Mouse (Mus musculus): ENCODE data around the gene Abcc8. TPM values are rescaled to one million over a fixed set of nuclear protein-coding genes. Genes with fewer than 3 reads are reported as not detected.

Gene Abcc8
- polyA plus RNA-seq, 1 experiment from 2014 or later: 1.7 TPM

DNA sequence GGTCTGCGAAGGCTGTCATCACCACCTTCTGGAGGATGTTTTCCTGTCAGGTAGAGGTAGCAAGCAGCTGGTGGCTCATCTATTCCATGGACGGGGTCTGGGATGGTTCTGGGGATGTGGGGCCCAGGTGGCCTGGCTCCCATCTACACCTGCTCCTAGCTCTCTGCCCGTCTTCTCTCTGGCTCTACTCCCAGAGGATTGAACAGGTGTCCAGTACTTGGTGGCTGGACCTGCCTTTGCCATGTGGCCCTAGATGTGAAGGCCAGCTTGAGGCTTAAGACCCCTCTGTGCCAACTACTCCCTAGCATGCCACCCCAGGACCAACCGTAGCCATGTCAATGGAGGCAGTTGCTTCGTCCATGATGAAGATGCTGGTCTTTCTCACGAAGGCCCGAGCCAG is 74.3 kb downstream of the Abcc8 start:
- Histone ChIP-seq H3K36me3 (no peaks in the 10 kb centered on the region), H3K4me1 (peaks cover 2% of the 10 kb centered on the region; the same call in 1 of the 2 replicates), H3K27ac (replicated peaks) (no peak overlapping the region), H3K27me3 (peaks cover 4% of the 10 kb centered on the region; the same call in 1 of the 2 replicates), H3K4me3 (replicated peaks) (no peak overlapping the region), H3K9me3 (replicated peaks) (no peaks in the 10 kb centered on the region), H3K4me2 (replicated peaks) (no peak overlapping the region), H3K9ac (no peak overlapping the region)
- WGBS: 81% methylated on average over 7 of the region's 7 CpGs
- no peak for ATAC-seq (ENCODE audit: insufficient number of reproducible peaks, low FRiP score, low TSS enrichment, low read depth)

GRCm38 (mm10) chr7:46104256-46104915 is 75.4 kb downstream of the Abcc8 start:
- ATAC-seq (ENCODE audit: insufficient number of reproducible peaks, low FRiP score, low TSS enrichment, low read depth): no peak
- H3K9ac ChIP-seq: no peak overlapping the region
- WGBS: 79% methylated on average over 27 of the region's 27 CpGs

DNA sequence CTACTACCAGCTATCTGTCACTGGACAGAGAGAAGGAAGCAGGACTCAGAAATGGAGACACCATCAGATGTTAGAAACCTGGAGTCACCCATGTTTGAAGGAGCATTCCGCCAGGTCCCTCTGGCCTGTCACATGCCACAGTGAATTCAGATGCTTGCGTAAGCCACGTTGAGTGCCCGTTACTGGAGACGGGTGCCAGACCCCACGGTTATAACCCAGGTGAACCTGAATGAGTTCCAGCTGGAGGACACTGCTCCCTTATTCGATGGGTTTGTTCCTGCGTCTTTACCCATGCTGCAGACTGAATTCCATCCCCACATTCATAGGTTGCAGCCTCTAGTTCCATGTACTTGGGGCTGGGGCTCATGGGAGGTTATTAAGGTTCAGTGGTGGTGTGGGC is 76.1 kb downstream of the Abcc8 start:
- peaks cover 6% of the 10 kb centered on the region for H3K4me1 ChIP-seq
- no peaks in the 10 kb centered on the region for H3K9me3 ChIP-seq (replicated peaks)
- H3K36me3 ChIP-seq: no peaks in the 10 kb centered on the region
- no peak for ATAC-seq (ENCODE audit: insufficient number of reproducible peaks, low FRiP score, low TSS enrichment, low read depth)
- 75% methylated on average over 8 of the region's 8 CpGs for WGBS
- no peak overlapping the region for H3K4me3 ChIP-seq (replicated peaks)
- no peak overlapping the region for H3K9ac ChIP-seq
- peaks cover 16% of the 10 kb centered on the region for H3K27me3 ChIP-seq
- no peak overlapping the region for H3K27ac ChIP-seq (replicated peaks)
- no peak overlapping the region for H3K4me2 ChIP-seq (replicated peaks)

More at GRCm38 (mm10) chr7:46104256-46104915, 75.4 kb downstream of the Abcc8 start:
- peaks cover 10% of the 10 kb centered on the region; the same call in 1 of the 2 replicates for H3K27me3 ChIP-seq
- H3K36me3 ChIP-seq: no peaks in the 10 kb centered on the region
- no peaks in the 10 kb centered on the region for H3K9me3 ChIP-seq (replicated peaks)
- no peak overlapping the region for H3K27ac ChIP-seq (replicated peaks)
- H3K4me1 ChIP-seq: peaks cover 6% of the 10 kb centered on the region
- no peak overlapping the region for H3K4me2 ChIP-seq (replicated peaks)
- H3K4me3 ChIP-seq (replicated peaks): no peak overlapping the region

DNA sequence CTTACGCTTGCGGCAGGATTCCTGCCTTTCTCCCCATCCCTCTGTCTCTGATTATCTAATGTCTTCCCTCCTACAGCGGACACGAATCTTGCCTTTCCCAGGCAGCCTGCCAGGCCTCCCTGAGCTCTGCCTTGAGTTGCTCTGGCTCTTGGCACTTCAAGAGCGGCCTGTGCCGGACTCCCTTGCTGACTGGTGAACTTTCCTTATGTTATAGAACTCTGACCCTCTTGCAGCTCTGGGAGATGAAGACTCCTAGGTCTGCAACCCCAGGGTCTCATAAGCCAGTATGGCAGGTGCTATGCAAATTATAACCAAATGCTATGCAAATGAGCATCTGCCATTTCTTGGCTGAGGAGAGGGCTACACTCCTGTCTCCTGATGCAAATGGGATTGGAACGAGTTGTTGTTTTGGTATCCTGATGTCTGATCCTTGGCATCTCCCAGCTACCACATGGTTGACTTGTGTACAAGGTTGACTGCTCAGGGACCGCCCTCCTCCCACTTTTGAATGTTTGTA is 76.7 kb downstream of the Abcc8 start:
- Histone ChIP-seq H3K4me2 (replicated peaks) (no peak overlapping the region), H3K27ac (replicated peaks) (no peak overlapping the region), H3K4me1 (peaks cover 6% of the 10 kb centered on the region), H3K4me3 (replicated peaks) (no peak overlapping the region), H3K36me3 (no peaks in the 10 kb centered on the region), H3K27me3 (peaks cover 17% of the 10 kb centered on the region), H3K9ac (no peak overlapping the region), H3K9me3 (replicated peaks) (no peaks in the 10 kb centered on the region)
- ATAC-seq (ENCODE audit: insufficient number of reproducible peaks, low FRiP score, low TSS enrichment, low read depth): no peak
- WGBS: 70% methylated on average over 8 of the region's 8 CpGs

- Histone ChIP-seq H3K4me1 (peaks cover 6% of the 10 kb centered on the region), H3K4me2 (replicated peaks) (peak within 1 kb of the TSS; percentile 91), H3K36me3 (no peaks in the 10 kb centered on the region), H3K27ac (replicated peaks) (no peak within 1 kb of the TSS), H3K9ac (peak within 1 kb of the TSS; percentile 31; the same call in 1 of the 2 replicates), H3K27me3 (peaks cover 21% of the 10 kb centered on the region), H3K4me3 (replicated peaks) (peak within 1 kb of the TSS; percentile 49), H3K9me3 (replicated peaks) (no peaks in the 10 kb centered on the region)
- WGBS: 2% methylated on average over 34 of the region's 34 CpGs
- ATAC-seq (ENCODE audit: insufficient number of reproducible peaks, low FRiP score, low TSS enrichment, low read depth): peak; percentile 65; the same call in 1 of the 2 replicates
Measured at GRCm38 (mm10) chr7:46100563-46100962, 79.3 kb downstream of the Abcc8 start, which contains the start of gene Kcnj11. Kcnj11 (minus strand) TSS chr7:46100764.

GRCm38 (mm10) chr7:46099682-46100081 is 80.2 kb downstream of the Abcc8 start:
- H3K4me1 ChIP-seq: peaks cover 6% of the 10 kb centered on the region
- H3K36me3 ChIP-seq: no peaks in the 10 kb centered on the region
- no peak overlapping the region for H3K27ac ChIP-seq (replicated peaks)
- no peak overlapping the region for H3K4me3 ChIP-seq (replicated peaks)
- H3K4me2 ChIP-seq (replicated peaks): peak overlapping the region; percentile 91; the same call in 1 of the 2 replicates
- H3K9ac ChIP-seq: no peak overlapping the region
- no peak for ATAC-seq (ENCODE audit: insufficient number of reproducible peaks, low FRiP score, low TSS enrichment, low read depth)
- H3K27me3 ChIP-seq: peaks cover 30% of the 10 kb centered on the region
- 81% methylated on average over 13 of the region's 13 CpGs for WGBS
- no peaks in the 10 kb centered on the region for H3K9me3 ChIP-seq (replicated peaks)

DNA sequence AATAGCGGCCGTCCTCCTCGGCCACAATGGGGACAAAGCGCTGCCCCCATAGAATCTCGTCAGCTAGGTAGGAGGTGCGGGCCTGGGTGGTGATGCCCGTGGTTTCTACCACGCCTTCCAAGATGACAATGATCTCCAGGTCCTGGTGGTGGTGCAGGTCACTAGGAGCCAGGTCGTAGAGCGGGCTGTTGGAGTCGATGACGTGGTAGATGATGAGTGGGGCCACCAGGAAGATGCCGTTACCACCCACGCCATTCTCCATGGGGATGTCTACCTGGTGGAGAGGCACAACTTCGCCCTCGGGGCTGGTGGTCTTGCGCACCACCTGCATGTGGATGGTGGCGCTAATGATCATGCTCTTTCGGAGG is 80.9 kb downstream of the Abcc8 start:
- ATAC-seq (ENCODE audit: insufficient number of reproducible peaks, low FRiP score, low TSS enrichment, low read depth): no peak
- Histone ChIP-seq H3K27ac (replicated peaks) (no peak overlapping the region), H3K9ac (no peak overlapping the region), H3K9me3 (replicated peaks) (no peaks in the 10 kb centered on the region), H3K4me3 (replicated peaks) (no peak overlapping the region), H3K4me2 (replicated peaks) (no peak overlapping the region), H3K27me3 (peaks cover 31% of the 10 kb centered on the region), H3K36me3 (no peaks in the 10 kb centered on the region), H3K4me1 (peaks cover 6% of the 10 kb centered on the region)
- WGBS: 92% methylated on average over 19 of the region's 19 CpGs

GRCm38 (mm10) chr7:46098221-46098918 is 81.5 kb downstream of the Abcc8 start:
- WGBS: 75% methylated on average over 19 of the region's 19 CpGs
- Histone ChIP-seq H3K9ac (no peak overlapping the region), H3K36me3 (no peaks in the 10 kb centered on the region), H3K4me3 (replicated peaks) (no peak overlapping the region), H3K27me3 (peaks cover 33% of the 10 kb centered on the region), H3K4me2 (replicated peaks) (no peak overlapping the region), H3K4me1 (peaks cover 6% of the 10 kb centered on the region), H3K9me3 (replicated peaks) (no peaks in the 10 kb centered on the region), H3K27ac (replicated peaks) (no peak overlapping the region)
- no peak for ATAC-seq (ENCODE audit: insufficient number of reproducible peaks, low FRiP score, low TSS enrichment, low read depth)

GRCm38 (mm10) chr7:46097319-46097783 is 82.5 kb downstream of the Abcc8 start:
- H3K4me3 ChIP-seq (replicated peaks): no peak overlapping the region
- peaks cover 40% of the 10 kb centered on the region for H3K27me3 ChIP-seq
- no peak overlapping the region for H3K4me2 ChIP-seq (replicated peaks)
- WGBS: 60% methylated on average over 4 of the region's 4 CpGs
- H3K36me3 ChIP-seq: no peaks in the 10 kb centered on the region
- ATAC-seq (ENCODE audit: insufficient number of reproducible peaks, low FRiP score, low TSS enrichment, low read depth): no peak
- no peak overlapping the region for H3K27ac ChIP-seq (replicated peaks)
- no peak overlapping the region for H3K9ac ChIP-seq
- H3K4me1 ChIP-seq: peaks cover 6% of the 10 kb centered on the region
- no peaks in the 10 kb centered on the region for H3K9me3 ChIP-seq (replicated peaks)

- Histone ChIP-seq H3K4me2 (replicated peaks) (no peak overlapping the region), H3K4me1 (peaks cover 6% of the 10 kb centered on the region), H3K36me3 (no peaks in the 10 kb centered on the region), H3K27me3 (peaks cover 40% of the 10 kb centered on the region), H3K27ac (replicated peaks) (no peak overlapping the region), H3K9me3 (replicated peaks) (no peaks in the 10 kb centered on the region), H3K4me3 (replicated peaks) (no peak overlapping the region), H3K9ac (no peak overlapping the region)
- WGBS: 3% methylated on average over 4 of the region's 4 CpGs
- no peak for ATAC-seq (ENCODE audit: insufficient number of reproducible peaks, low FRiP score, low TSS enrichment, low read depth)
Measured at GRCm38 (mm10) chr7:46096136-46096535, 83.7 kb downstream of the Abcc8 start.

GRCm38 (mm10) chr7:46092803-46093202 is 87.0 kb downstream of the Abcc8 start:
- Histone ChIP-seq H3K4me1 (no peaks in the 10 kb centered on the region), H3K4me2 (replicated peaks) (no peak overlapping the region), H3K4me3 (replicated peaks) (no peak overlapping the region), H3K9ac (no peak overlapping the region), H3K27ac (replicated peaks) (no peak overlapping the region), H3K36me3 (no peaks in the 10 kb centered on the region), H3K9me3 (replicated peaks) (no peaks in the 10 kb centered on the region), H3K27me3 (peaks cover 23% of the 10 kb centered on the region)
- WGBS: 41% methylated on average over 8 of the region's 8 CpGs
- ATAC-seq (ENCODE audit: insufficient number of reproducible peaks, low FRiP score, low TSS enrichment, low read depth): no peak
